Mouse (Mus musculus) CH12.LX (cell line): ENCODE results near the gene Plxdc2.

Source experiments
- CTCF ChIP-seq, 2 experiments: IDR thresholded peaks in 1 of 2; conservative IDR thresholded peaks in 1 of 2; 2 replicates each; pipeline ENCODE4 v1.5.1; 2011 to 2012; ENCODE audit warnings: low read depth in 2 of 2, low read length in 2 of 2, improper control_type of control experiment in 1 of 2, inconsistent platforms in 1 of 2, mild to moderate bottlenecking in 1 of 2, moderate library complexity in 1 of 2
- ETS1 ChIP-seq: conservative IDR thresholded peaks from 2 replicates; pipeline ENCODE4 v1.6.1; 2012; ENCODE audit warnings: low read depth, mild to moderate bottlenecking, inconsistent platforms, low read length, improper control_type of control experiment, moderate library complexity
- JUN ChIP-seq: IDR thresholded peaks from 2 replicates; pipeline ENCODE4 v1.6.1; 2011; ENCODE audit warnings: low read depth, mild to moderate bottlenecking, low read length, improper control_type of control experiment, moderate library complexity; ENCODE audit not compliant: insufficient read depth
- MAZ ChIP-seq: IDR thresholded peaks from 2 replicates; pipeline ENCODE4 v1.6.1; 2012; ENCODE audit warnings: low read depth, mild to moderate bottlenecking, inconsistent platforms, low read length, improper control_type of control experiment, moderate library complexity
- MYC ChIP-seq: IDR thresholded peaks from 2 replicates; pipeline ENCODE4 v1.6.1; 2011; ENCODE audit warnings: low read depth, mild to moderate bottlenecking, improper control_type of control experiment, low read length
- NELFE ChIP-seq: IDR thresholded peaks from 2 replicates; pipeline ENCODE4 v1.6.1; 2011; ENCODE audit warnings: low read depth, low read length, improper control_type of control experiment
- USF1 ChIP-seq: IDR thresholded peaks from 2 replicates; pipeline ENCODE4 v1.6.1; 2014; ENCODE audit warnings: low read depth, mild to moderate bottlenecking, inconsistent platforms, low read length, improper control_type of control experiment
- ZKSCAN1 ChIP-seq: IDR thresholded peaks from 2 replicates; pipeline ENCODE4 v1.6.1; 2012; ENCODE audit warnings: low read depth, inconsistent platforms, low read length, improper control_type of control experiment, borderline replicate concordance
- ZMIZ1 ChIP-seq: IDR thresholded peaks from 2 replicates; pipeline ENCODE4 v1.6.1; 2012; ENCODE audit warnings: low read depth, mild to moderate bottlenecking, inconsistent platforms, low read length, improper control_type of control experiment

- TF ChIP-seq JUN = no peak
- TF ChIP-seq ZMIZ1 = no peak
- TF ChIP-seq ZKSCAN1 = no peak
- no peak for TF ChIP-seq NELFE
- no peak for TF ChIP-seq MAZ
- TF ChIP-seq ETS1 = no peak
- no peak for TF ChIP-seq MYC
- TF ChIP-seq USF1 = no peak
- TF ChIP-seq CTCF (conservative IDR thresholded peaks at IDR 0.05 in 1 of 2, IDR thresholded peaks at IDR 0.05 in 1 of 2; ENCODE audit: low read depth in 2 of 2, low read length in 2 of 2) = no peak
These were observed 50.4 kb downstream of the Plxdc2 start for GRCm38 (mm10) chr2:16406508-16406907.
